ENCODE assay signal across 8 mouse cellular contexts in the genomic region with DNA sequence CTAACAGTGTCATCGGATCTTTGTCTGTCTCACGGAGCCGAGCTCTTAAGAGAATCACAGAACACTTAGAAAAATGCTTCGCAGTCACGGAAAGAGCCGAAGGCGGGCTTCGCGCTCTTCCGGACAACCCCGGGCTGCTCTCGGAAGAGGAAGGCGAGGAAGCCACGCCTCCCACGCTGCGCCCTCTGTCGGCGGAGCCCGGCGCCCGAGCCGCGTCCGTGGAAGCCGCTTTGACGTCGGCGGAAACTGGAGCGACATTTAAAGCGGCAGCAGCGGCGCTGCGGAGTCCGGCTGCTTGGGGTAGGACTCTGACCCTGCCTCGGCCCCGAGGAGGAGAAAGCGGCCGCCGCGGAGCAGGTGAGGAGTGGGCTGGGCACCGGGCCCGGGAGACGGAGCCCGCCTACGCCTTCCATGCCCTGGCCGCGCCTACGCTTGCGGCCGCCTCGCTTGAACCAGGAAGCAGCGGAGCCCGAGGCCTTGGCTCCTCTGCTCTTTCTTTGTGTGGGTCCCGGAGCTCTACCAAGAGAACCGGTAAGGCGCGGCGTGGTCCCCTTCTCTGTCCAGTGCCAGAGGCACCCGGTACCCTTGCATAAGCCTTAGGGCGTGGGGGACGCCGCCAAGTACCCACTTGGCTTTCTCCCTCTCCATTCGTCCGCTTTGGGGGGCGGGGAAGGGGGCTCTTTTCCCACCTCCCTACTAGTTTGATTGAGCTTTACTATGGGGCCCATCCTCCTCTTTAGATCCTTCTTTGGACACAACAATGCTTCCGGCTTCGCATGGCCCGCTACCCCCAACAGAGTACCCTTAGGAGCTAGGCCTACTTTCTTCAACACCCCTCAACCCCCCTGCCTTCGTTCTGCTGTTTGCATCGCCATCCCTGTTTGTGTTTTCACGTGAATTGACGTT. TPM values are rescaled to one million over a fixed set of nuclear protein-coding genes. Genes with fewer than 3 reads are reported as not detected.
DNase-seq lines count a peak whose midpoint lies in the region; ATAC-seq and TF ChIP-seq lines count a peak whose summit lies in the region.

A gene (plus strand): TSS at position 242 of the 906 bp plus-strand sequence.

- H3K9me3 ChIP-seq in lung, embryonic 15.5 days = no peaks in the 10 kb centered on the region

- H3K4me2 ChIP-seq in lung, embryonic 15.5 days = peak within 1 kb of the TSS; percentile 56

- ATAC-seq in hematopoietic stem cell, adult 5-6 weeks (replicated peaks in 1 of 2; ENCODE audit: insufficient read depth in 1 of 2, low FRiP score in 2 of 2, low TSS enrichment in 1 of 2, low read depth in 1 of 2, poor library complexity in 2 of 2, severe bottlenecking in 2 of 2) = peak; percentile 90 to 98
- peak; percentile 94 for ATAC-seq in lung, embryonic 15.5 days (ENCODE audit: borderline replicate concordance, extremely low read depth, low FRiP score, low TSS enrichment)

- H3K36me3 ChIP-seq in lung, embryonic 15.5 days = no peaks in the 10 kb centered on the region

- peak; percentile 86 for DNase-seq in MN1 (ENCODE audit: low spot score)
- DNase-seq in cerebellum, adult 8-10 months = peak; percentile 85
- DNase-seq in forelimb bud, embryonic 11.5 days (ENCODE audit: low read depth, low spot score) = peak; percentile 80
- peak; percentile 50 for DNase-seq in layer of hippocampus, adult 9-10 months (ENCODE audit: low spot score)
- DNase-seq in thymus, adult 18-20 months = peak; percentile 70 to 71

- TF ChIP-seq CTCF in olfactory bulb, adult 2 months (IDR thresholded peaks at IDR 0.05; ENCODE audit: insufficient read depth, low read depth, low read length) = peak; percentile 60

- peak within 1 kb of the TSS; percentile 73 for H3K9ac ChIP-seq in lung, embryonic 15.5 days

- WGBS in lung, embryonic 15.5 days = 21% methylated on average over 72 of the region's 72 CpGs
- 19% methylated on average over 71 of the region's 72 CpGs for WGBS in olfactory bulb, adult 2 months

- no peaks in the 10 kb centered on the region for H3K4me1 ChIP-seq in lung, embryonic 15.5 days
- H3K4me1 ChIP-seq in olfactory bulb, adult 2 months (ENCODE audit: control insufficient read depth, insufficient read depth, low read length) = no peaks in the 10 kb centered on the region

- peak within 1 kb of the TSS; percentile 87 for H3K27ac ChIP-seq in lung, embryonic 15.5 days
- peak within 1 kb of the TSS; percentile 70; the same call in 1 of the 2 replicates for H3K27ac ChIP-seq in olfactory bulb, adult 2 months (ENCODE audit: insufficient read depth, low read depth, low read length)

- peak; percentile 37; the same call in 1 of the 2 replicates for TF ChIP-seq POLR2A in olfactory bulb, adult 2 months (IDR thresholded peaks at IDR 0.05; ENCODE audit: insufficient read depth, low read depth, low read length)

- no peaks in the 10 kb centered on the region for H3K27me3 ChIP-seq in lung, embryonic 15.5 days

- peak within 1 kb of the TSS; percentile 67 for H3K4me3 ChIP-seq in lung, embryonic 15.5 days
- peak within 1 kb of the TSS; percentile 84 for H3K4me3 ChIP-seq in olfactory bulb, adult 2 months (ENCODE audit: insufficient read depth, low read depth, low read length)

RNA-seq across cellular contexts. Expression of the gene that starts here (rescaled TPM):
- 28.4 and 29.6 TPM in 2 replicates for total RNA-seq in hematopoietic stem cell, adult 5-6 weeks (2017)
- polyA plus RNA-seq in lung, embryonic 15.5 days (2015; fragmentation: Nextera tagmentation; extraction: Ambion mirVana) = 3.7 and 3.9 TPM in 2 replicates
- not detected in 2 replicates for polyA plus RNA-seq in olfactory bulb, adult 2 months (2012; ENCODE audit: insufficient read depth, insufficient read length, low replicate concordance, missing spikeins)

Comparison
In these comparisons a context has a peak if more than half of its experiments do, and no peak if none do; other contexts are left out.
1. Peak in every context shown above with its lines: DNase-seq, ATAC-seq, H3K4me3 ChIP-seq and H3K27ac ChIP-seq.